Mouse (Mus musculus) testis, postnatal 10 days (tissue): ENCODE data around the gene Gm7324.
"Not testable (repeated sequence)": the region's sequence is repeated elsewhere in the genome, so short reads cannot be mapped to it uniquely, and the experiment has no call there.

ENCODE experiments used
- DNase-seq: peaks from one replicate; pipeline ENCODE4 v3.0.0; 2021; ENCODE audit warnings: low spot score

Gm7324 gene

GRCm38 (mm10) chr14:43697621-43698020 is at the start of gene Gm7324:
Gene Gm7324, plus strand, starts transcription at chr14:43697828.
- not testable (repeated sequence) for DNase-seq

- not testable (repeated sequence) for DNase-seq
These were observed 20.5 kb upstream of the Gm7324 start, which contains the start of gene Gm8165 for GRCm38 (mm10) chr14:43677099-43677498. Gene Gm8165, minus strand, starts transcription at chr14:43677199.

- not testable (repeated sequence) for DNase-seq
These were observed 29.8 kb downstream of the Gm7324 start, which contains the start of gene Gm16506 for GRCm38 (mm10) chr14:43727385-43727784. Gene Gm16506, minus strand, starts transcription at chr14:43727485.

DNA sequence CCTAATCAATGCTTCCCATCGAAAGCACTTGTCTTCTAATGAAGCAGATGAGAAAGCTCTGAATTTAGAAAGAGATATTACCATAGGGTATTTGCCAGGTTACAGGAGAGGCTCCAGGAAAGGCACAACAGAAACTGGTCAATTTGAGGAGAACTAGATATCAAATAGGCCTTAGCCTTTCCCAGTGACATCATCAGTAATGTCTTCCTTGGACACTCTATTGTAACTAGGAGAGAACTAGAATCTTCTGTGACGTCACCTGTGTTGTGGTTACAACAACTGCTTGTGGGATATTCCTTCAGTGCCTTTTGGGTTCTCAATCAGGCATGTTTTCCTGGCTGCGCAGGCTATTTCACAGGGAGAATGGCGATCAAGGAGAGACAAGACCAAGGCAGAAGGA is 49.9 kb downstream of the Gm7324 start, which contains the start of gene Gm6526:
TSS of gene Gm6526 (plus strand) at position 301 of the 400 bp plus-strand sequence.
- not testable (repeated sequence) for DNase-seq
